Mouse (Mus musculus) gastrocnemius, postnatal 36 days (tissue): ENCODE results near the gene Prickle1. TPM values are rescaled to one million over a fixed set of nuclear protein-coding genes. Genes with fewer than 3 reads are reported as not detected.

ENCODE experiments used
- DNase-seq, 2 experiments: peaks; one replicate each; pipeline ENCODE4 v3.0.0; 2022
- intact Hi-C: fragments of 180-260 bp; cut with DNase I; formaldehyde crosslinking; loops from one replicate; pipeline ENCODE4 v1.15.1; 2025
- long read RNA-seq, 2 experiments: library from polyadenylated mRNA; stranded (forward); transcript quantifications; one replicate each; pipeline ENCODE4 v2.0.0; 2021
- total RNA-seq, 2 experiments: library from RNA; stranded (reverse); gene quantifications; 2 replicates each; pipeline ENCODE4 v1.2.3; 2021

The Prickle1 gene
- total RNA-seq: 1 to 10 TPM; 3.1 to 4.1 TPM
- long read RNA-seq, experiment 1, full-length matches to known transcripts: 1 of 9 reads
- long read RNA-seq, experiment 1, partial matches to known transcripts: 1 of 9 reads
- long read RNA-seq, experiment 1, other reads (novel, unspliced or antisense): 7 of 9 reads
- long read RNA-seq, experiment 2, partial matches to known transcripts: 0 of 6 reads
- long read RNA-seq, experiment 2, other reads (novel, unspliced or antisense): 6 of 6 reads

- intact Hi-C loops: no loop called here
- DNase-seq: peak; percentile 80 to 86
Measured at GRCm38 (mm10) chr15:93595746-93596145, at the start of gene Prickle1. Gene Prickle1, minus strand, starts transcription at chr15:93595891.

- intact Hi-C loops: no loop called here
- DNase-seq: no peak
Measured at GRCm38 (mm10) chr15:93640221-93640620, 44.5 kb upstream of the Prickle1 start.

DNA sequence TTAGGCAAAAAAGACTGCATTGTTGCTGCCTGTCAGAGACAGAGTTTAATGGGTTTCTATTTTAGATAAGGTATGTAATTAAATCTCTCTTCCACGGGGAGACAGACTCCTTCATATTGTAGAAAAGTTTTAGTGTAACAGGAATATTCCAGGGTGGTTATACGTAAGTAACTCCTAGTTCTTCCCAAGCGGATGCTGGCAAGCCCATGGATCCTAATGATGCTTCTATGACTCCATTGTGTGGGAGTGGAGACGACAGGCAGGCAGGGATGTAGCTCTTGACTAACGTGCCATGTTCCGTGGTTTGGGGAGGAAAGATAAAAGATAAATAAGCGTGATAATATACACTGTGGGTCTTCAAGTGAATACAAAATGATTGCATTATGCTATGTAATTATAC, 41.3 kb upstream of the Prickle1 start:
- intact Hi-C loops: no loop called here
- DNase-seq: no peak

DNA sequence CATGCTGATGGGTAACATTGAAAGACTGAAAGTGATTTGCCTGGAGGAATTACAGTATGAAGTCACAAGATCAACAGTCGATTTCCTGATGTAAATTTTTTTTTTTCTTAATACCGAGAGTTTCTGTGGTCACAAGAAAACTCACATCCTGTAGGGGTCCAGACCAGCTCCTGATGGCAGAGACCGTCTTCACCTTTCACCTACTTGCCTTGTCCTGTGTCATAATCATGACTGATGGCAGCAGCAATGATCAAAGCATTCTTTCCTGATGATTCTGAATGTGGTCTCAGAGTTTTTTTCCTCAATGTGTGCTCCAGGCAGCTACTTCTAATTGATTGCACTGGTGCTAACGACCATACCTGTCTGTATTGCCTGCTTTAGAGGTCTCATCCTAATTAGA, 39.9 kb upstream of the Prickle1 start:
- DNase-seq: no peak
- intact Hi-C loops: no loop called here

- DNase-seq: no peak
- intact Hi-C loops: no loop called here
Measured at GRCm38 (mm10) chr15:93634536-93634935, 38.8 kb upstream of the Prickle1 start.

- intact Hi-C loops: no loop called here
- DNase-seq: no peak
Measured at GRCm38 (mm10) chr15:93630001-93630541, 34.4 kb upstream of the Prickle1 start.

DNA sequence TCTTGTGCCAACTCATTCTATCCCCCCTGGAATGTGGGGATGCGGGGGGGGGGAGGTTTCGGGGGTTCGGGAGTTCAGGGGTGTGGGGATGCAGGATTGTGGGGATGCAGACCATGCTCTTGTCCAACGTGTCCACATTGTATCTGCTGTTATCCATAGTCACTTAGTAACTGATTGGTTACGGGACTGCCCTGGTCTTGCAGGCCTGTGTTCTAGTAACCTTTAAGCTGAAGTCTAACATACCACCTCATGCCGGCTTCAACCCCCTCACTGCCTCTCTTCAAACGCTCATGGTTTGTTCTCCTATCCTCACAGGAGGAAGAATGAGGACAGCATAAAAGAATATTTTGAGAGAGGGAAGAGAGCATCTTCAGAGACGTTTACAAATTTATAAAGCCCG, 33.5 kb upstream of the Prickle1 start:
- intact Hi-C loops: no loop called here
- no peak for DNase-seq

- DNase-seq: no peak
- intact Hi-C loops: no loop called here
Measured at GRCm38 (mm10) chr15:93627836-93628797, 32.4 kb upstream of the Prickle1 start.

GRCm38 (mm10) chr15:93619551-93619950, 23.9 kb upstream of the Prickle1 start:
- no peak for DNase-seq
- intact Hi-C loops: no loop called here

- intact Hi-C loops: no loop called here
- no peak for DNase-seq
Measured at GRCm38 (mm10) chr15:93618442-93619150, 22.9 kb upstream of the Prickle1 start.

DNA sequence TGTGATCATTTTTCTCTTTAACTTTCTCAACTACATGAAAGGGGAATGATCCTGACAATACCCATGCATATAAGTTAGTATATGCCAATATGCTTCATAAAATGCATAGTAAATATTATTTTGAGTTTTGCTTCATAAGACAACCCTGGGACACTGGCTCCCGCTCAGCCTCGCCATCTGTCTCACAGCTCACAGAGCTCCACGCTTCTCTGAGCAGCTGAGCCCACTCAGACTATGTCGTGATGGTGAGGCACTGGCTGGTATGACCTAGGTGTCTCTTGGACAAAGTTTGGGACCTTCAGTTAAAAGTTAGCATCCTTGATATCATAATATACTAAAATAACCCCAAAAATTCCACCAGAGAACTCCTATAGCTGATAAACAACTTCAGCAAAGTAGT, 20.6 kb upstream of the Prickle1 start:
- no peak for DNase-seq
- intact Hi-C loops: no loop called here

DNA sequence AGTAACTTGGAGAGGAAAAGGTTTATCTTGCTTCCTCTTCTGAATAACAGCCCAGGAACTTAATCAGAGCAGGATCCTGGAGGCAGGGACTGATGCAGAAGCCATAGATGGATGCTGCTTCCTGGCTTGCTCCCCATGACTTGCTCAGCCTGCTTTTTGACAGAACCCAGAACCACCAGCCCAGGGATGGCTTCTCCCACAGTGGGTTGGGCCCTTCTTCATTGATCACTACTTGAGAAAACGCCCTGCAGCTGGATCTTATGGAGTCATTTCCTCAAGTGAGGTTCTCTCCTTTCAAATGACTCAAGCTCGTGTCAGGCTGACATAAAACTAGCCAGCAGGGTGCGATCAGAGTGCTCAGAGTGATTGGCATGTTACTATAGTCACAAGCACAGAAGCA, 19.3 kb upstream of the Prickle1 start:
- intact Hi-C loops: no loop called here
- no peak for DNase-seq

GRCm38 (mm10) chr15:93613606-93614005, 17.9 kb upstream of the Prickle1 start:
- no peak for DNase-seq
- intact Hi-C loops: no loop called here

GRCm38 (mm10) chr15:93611536-93612300, 16.0 kb upstream of the Prickle1 start:
- intact Hi-C loops: no loop called here
- DNase-seq: no peak

DNA sequence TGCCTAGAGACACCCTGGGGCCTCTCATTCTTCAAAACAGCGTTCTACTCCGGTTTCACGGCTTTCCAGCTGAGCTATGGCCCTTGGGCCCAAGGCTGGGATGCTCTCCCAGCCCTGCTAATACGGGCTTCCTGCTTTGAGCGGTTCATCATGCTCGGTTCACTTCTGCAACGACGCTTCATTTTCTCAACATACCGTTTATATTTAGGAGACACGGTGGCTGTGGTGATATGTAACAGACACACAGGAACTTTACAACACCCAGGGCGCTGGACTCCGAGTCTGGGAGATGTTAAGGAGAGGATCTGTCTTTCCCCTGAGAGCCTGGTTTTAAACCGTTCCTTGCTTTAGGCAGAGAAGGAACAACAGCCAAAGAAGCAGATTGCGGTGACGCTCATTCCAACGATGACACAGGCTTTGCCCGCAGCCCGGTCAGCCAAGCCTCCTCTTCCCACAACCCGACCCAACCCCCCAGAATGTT, 15.1 kb upstream of the Prickle1 start:
- intact Hi-C loops: no loop called here
- no peak for DNase-seq

GRCm38 (mm10) chr15:93610288-93610687, 14.6 kb upstream of the Prickle1 start:
- DNase-seq: no peak
- intact Hi-C loops: no loop called here

GRCm38 (mm10) chr15:93602850-93603249, 7.2 kb upstream of the Prickle1 start:
- DNase-seq: no peak
- intact Hi-C loops: no loop called here

GRCm38 (mm10) chr15:93601461-93602015, 5.8 kb upstream of the Prickle1 start:
- intact Hi-C loops: no loop called here
- DNase-seq: no peak

- no peak for DNase-seq
- intact Hi-C loops: no loop called here
Measured at GRCm38 (mm10) chr15:93596991-93597390, 1.3 kb upstream of the Prickle1 start.

GRCm38 (mm10) chr15:93596285-93596684, 594 bp upstream of the Prickle1 start:
- intact Hi-C loops: no loop called here
- DNase-seq: peak; percentile 65 to 70
